Mouse (Mus musculus): ENCODE results near the gene Zbtb49. TPM values are rescaled to one million over a fixed set of nuclear protein-coding genes. Genes with fewer than 3 reads are reported as not detected.

Gene Zbtb49
- polyA plus RNA-seq, 1 experiment from 2014 or later = 2.7 TPM

DNA sequence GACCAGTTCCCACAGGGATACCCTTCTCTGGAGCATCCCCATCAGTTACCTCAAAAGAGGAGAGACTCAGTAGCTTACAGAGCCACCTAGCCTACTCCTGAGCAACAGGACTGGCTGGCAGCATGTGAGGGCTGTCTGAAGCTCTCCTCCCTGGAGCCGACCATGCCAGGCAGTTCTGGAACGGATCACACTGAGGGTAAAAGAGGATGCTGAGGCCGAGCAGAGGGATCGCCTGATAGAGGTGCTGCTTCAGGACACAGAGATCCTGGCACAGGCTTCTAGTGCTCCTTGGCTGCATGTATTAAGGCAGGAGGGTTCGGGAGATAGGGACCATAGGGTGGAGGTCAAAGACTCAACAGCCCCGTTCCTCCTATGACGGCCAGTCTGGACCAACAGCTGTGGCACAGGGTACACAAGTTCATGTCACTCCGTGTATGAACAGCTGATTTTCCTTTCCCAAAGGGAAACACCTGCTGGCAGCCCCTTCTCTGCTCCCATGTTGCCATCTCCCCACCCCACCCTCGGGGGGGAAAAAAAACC lies 62.7 kb downstream of the Zbtb49 start:
- Histone ChIP-seq H3K27ac (replicated peaks) (no peak overlapping the region), H3K4me3 (replicated peaks) (no peak overlapping the region), H3K4me2 (no peak overlapping the region), H3K9ac (no peak overlapping the region), H3K36me3 (replicated peaks) (no peaks in the 10 kb centered on the region), H3K4me1 (replicated peaks) (no peaks in the 10 kb centered on the region), H3K9me3 (replicated peaks) (no peaks in the 10 kb centered on the region), H3K27me3 (peaks cover 60% of the 10 kb centered on the region)
- 50% methylated on average over 9 of the region's 9 CpGs for WGBS (ENCODE audit: insufficient replicate concordance)
- no peak for ATAC-seq (ENCODE audit: insufficient read depth)

GRCm38 (mm10) chr5:38153636-38154035 lies 66.6 kb downstream of the Zbtb49 start:
- H3K4me2 ChIP-seq = no peak overlapping the region
- no peak overlapping the region for H3K27ac ChIP-seq (replicated peaks)
- no peak overlapping the region for H3K4me3 ChIP-seq (replicated peaks)
- H3K9me3 ChIP-seq (replicated peaks) = no peaks in the 10 kb centered on the region
- no peaks in the 10 kb centered on the region for H3K36me3 ChIP-seq (replicated peaks)
- H3K9ac ChIP-seq = no peak overlapping the region
- H3K27me3 ChIP-seq = peaks cover 21% of the 10 kb centered on the region
- no peak for ATAC-seq (ENCODE audit: insufficient read depth)
- 64% methylated on average over 5 of the region's 5 CpGs for WGBS (ENCODE audit: insufficient replicate concordance)
- no peaks in the 10 kb centered on the region for H3K4me1 ChIP-seq (replicated peaks)

DNA sequence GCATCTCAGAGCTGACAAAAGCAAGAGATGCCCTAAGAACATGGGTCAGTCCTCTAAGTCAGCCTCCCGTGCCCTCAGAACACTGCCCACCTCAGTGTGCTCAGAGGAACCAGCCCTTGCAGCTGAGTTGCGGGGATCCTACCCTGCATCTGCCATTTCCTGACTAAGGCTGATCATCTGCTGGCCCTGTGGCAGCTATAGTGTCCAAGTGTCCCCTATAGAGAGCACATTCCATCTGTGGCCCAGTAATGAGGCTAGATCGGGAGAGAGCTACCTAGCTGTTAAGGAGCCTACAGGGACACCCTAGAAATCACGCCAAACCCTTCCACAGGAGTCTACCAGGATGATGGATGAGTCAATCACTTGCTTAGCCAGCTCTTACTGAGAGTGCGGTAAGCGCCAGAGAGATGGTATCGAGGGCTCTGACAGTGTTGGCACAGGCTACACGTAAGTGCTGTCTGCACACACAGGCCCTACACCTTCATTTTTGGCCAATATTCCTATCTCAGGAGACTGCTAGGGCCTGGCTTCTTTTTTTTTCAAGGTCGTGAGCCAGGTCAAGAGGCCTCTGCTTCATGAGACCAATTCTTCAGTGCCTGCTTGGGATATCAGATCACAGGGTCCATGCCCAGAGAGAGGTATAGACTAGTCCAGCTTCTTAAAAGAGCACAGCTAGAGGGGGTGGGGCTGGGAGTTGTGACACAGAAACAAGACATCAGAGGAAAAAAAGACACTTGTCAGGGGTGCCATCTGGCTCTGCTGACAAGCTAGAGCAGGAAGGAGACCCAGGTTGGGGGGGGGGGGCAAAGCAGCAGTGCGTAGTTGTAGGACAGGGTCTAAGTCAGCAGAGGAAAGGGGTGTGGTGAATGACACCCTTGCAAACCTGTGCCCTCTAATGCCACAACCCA lies 67.8 kb downstream of the Zbtb49 start:
- H3K36me3 ChIP-seq (replicated peaks) = no peaks in the 10 kb centered on the region
- H3K27me3 ChIP-seq = peaks cover 9% of the 10 kb centered on the region
- H3K9ac ChIP-seq = no peak overlapping the region
- H3K27ac ChIP-seq (replicated peaks) = no peak overlapping the region
- no peaks in the 10 kb centered on the region for H3K9me3 ChIP-seq (replicated peaks)
- no peak for ATAC-seq (ENCODE audit: insufficient read depth)
- no peaks in the 10 kb centered on the region for H3K4me1 ChIP-seq (replicated peaks)
- WGBS (ENCODE audit: insufficient replicate concordance) = 59% methylated on average over 10 of the region's 10 CpGs
- H3K4me2 ChIP-seq = no peak overlapping the region
- no peak overlapping the region for H3K4me3 ChIP-seq (replicated peaks)

GRCm38 (mm10) chr5:38151264-38151663 lies 69.0 kb downstream of the Zbtb49 start:
- no peak for ATAC-seq (ENCODE audit: insufficient read depth)
- Histone ChIP-seq H3K4me2 (no peak overlapping the region), H3K9me3 (replicated peaks) (no peaks in the 10 kb centered on the region), H3K27ac (replicated peaks) (no peak overlapping the region), H3K4me3 (replicated peaks) (no peak overlapping the region), H3K27me3 (no peaks in the 10 kb centered on the region), H3K9ac (no peak overlapping the region), H3K36me3 (replicated peaks) (no peaks in the 10 kb centered on the region), H3K4me1 (replicated peaks) (no peaks in the 10 kb centered on the region)
- 52% methylated on average over 3 of the region's 3 CpGs for WGBS (ENCODE audit: insufficient replicate concordance)

DNA sequence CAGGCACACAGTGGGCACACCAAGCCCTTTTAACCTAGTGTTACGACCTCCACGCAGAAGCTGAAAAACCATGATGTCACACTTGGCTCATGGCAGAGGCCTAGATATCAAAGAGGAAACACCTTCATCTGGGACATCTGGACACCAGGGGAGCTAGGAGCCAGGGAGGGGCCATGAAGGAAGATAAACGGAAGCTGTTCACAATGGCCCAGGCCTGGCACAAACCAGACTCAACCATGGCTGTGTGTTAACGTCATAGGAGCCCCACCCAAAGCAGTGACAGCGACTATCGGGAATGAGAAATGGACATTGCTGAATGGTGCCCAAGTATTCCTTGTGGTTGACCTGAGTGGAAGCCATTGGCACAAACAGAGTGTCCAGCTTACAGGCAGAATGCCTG lies 73.7 kb downstream of the Zbtb49 start:
- no peaks in the 10 kb centered on the region for H3K27me3 ChIP-seq
- no peak overlapping the region for H3K4me2 ChIP-seq
- WGBS (ENCODE audit: insufficient replicate concordance) = 60% methylated on average over 6 of the region's 6 CpGs
- no peaks in the 10 kb centered on the region for H3K9me3 ChIP-seq (replicated peaks)
- no peaks in the 10 kb centered on the region for H3K4me1 ChIP-seq (replicated peaks)
- no peaks in the 10 kb centered on the region for H3K36me3 ChIP-seq (replicated peaks)
- no peak for ATAC-seq (ENCODE audit: insufficient read depth)
- no peak overlapping the region for H3K4me3 ChIP-seq (replicated peaks)
- H3K27ac ChIP-seq (replicated peaks) = no peak overlapping the region
- no peak overlapping the region for H3K9ac ChIP-seq

- Histone ChIP-seq H3K9me3 (replicated peaks) (no peaks in the 10 kb centered on the region), H3K9ac (no peak overlapping the region), H3K4me2 (no peak overlapping the region), H3K36me3 (replicated peaks) (no peaks in the 10 kb centered on the region), H3K4me3 (replicated peaks) (no peak overlapping the region), H3K27me3 (no peaks in the 10 kb centered on the region), H3K27ac (replicated peaks) (no peak overlapping the region), H3K4me1 (replicated peaks) (no peaks in the 10 kb centered on the region)
- WGBS (ENCODE audit: insufficient replicate concordance) = 67% methylated on average over 6 of the region's 6 CpGs
- no peak for ATAC-seq (ENCODE audit: insufficient read depth)
Observed at GRCm38 (mm10) chr5:38140893-38141292, 79.4 kb downstream of the Zbtb49 start.

Other genes with a start within 250 kb of the Zbtb49 start
- 12.5 TPM in 2 replicates for gene Stx18, start 181.7 kb downstream of the Zbtb49 start, polyA plus RNA-seq (2015; fragmentation: Nextera tagmentation; extraction: Ambion mirVana)
- 3.2 and 4.0 TPM in 2 replicates for gene Nsg1, start 60.5 kb downstream of the Zbtb49 start, polyA plus RNA-seq (2015; fragmentation: Nextera tagmentation; extraction: Ambion mirVana)
- gene Lyar, start within 50 bp of the Zbtb49 start, polyA plus RNA-seq (2015; fragmentation: Nextera tagmentation; extraction: Ambion mirVana) = 37.0 and 47.7 TPM in 2 replicates
- gene Tmem128, start 39.7 kb upstream of the Zbtb49 start, polyA plus RNA-seq (2015; fragmentation: Nextera tagmentation; extraction: Ambion mirVana) = 34.1 and 39.8 TPM in 2 replicates
- not detected in 2 replicates for gene Otop1, start 55.5 kb upstream of the Zbtb49 start, polyA plus RNA-seq (2015; fragmentation: Nextera tagmentation; extraction: Ambion mirVana)
- not detected in 2 replicates for gene Drd5, start 98.9 kb upstream of the Zbtb49 start, polyA plus RNA-seq (2015; fragmentation: Nextera tagmentation; extraction: Ambion mirVana)